Mouse (Mus musculus): ENCODE results near the gene Msh5.
A peak's percentile ranks its signal among the peaks of the same experiment; 100 is the strongest.

Msh5 gene

GRCm38 (mm10) chr17:35046681-35047455 is at the start of gene Msh5:
TSS of gene Msh5 (minus strand) at chr17:35046745.
- DNase-seq = peak; percentile 98

GRCm38 (mm10) chr17:35094475-35095365 is 48.2 kb upstream of the Msh5 start:
- DNase-seq = no peak

- no peak for DNase-seq
These were observed 46.1 kb upstream of the Msh5 start for GRCm38 (mm10) chr17:35092403-35093198.

GRCm38 (mm10) chr17:35090166-35090932 is 43.8 kb upstream of the Msh5 start:
- DNase-seq = no peak

GRCm38 (mm10) chr17:35088825-35089644 is 42.5 kb upstream of the Msh5 start, which contains the start of gene Abhd16a:
TSS of gene Abhd16a (plus strand) at chr17:35089263.
- peak; percentile 95 for DNase-seq

- peak; percentile 17 for DNase-seq
These were observed 41.6 kb upstream of the Msh5 start for GRCm38 (mm10) chr17:35088151-35088550.

- no peak for DNase-seq
These were observed 38.8 kb upstream of the Msh5 start, which contains the start of gene Ly6g6f for GRCm38 (mm10) chr17:35085208-35085865. TSS of gene Ly6g6f (minus strand) at chr17:35085610.

- no peak for DNase-seq
These were observed 37.5 kb upstream of the Msh5 start for GRCm38 (mm10) chr17:35083929-35084497.

- DNase-seq = no peak
These were observed 36.5 kb upstream of the Msh5 start for GRCm38 (mm10) chr17:35082841-35083576.

GRCm38 (mm10) chr17:35080710-35081109 is 34.2 kb upstream of the Msh5 start:
- DNase-seq = no peak

GRCm38 (mm10) chr17:35080248-35080647 is 33.7 kb upstream of the Msh5 start:
- DNase-seq = no peak

GRCm38 (mm10) chr17:35079778-35080177 is 33.2 kb upstream of the Msh5 start:
- no peak for DNase-seq

GRCm38 (mm10) chr17:35077786-35078233 is 31.3 kb upstream of the Msh5 start, which contains the start of gene Ly6g6d:
TSS of gene Ly6g6d (minus strand) at chr17:35078065.
- DNase-seq = no peak

GRCm38 (mm10) chr17:35077285-35077684 is 30.7 kb upstream of the Msh5 start:
- no peak for DNase-seq

GRCm38 (mm10) chr17:35076507-35077176 is 30.1 kb upstream of the Msh5 start, which contains the start of gene Ly6g6e:
TSS of gene Ly6g6e (plus strand) at chr17:35076902.
- DNase-seq = no peak

- DNase-seq = peak; percentile 22
These were observed 27.6 kb upstream of the Msh5 start for GRCm38 (mm10) chr17:35074097-35074496.

- no peak for DNase-seq
These were observed 24.9 kb upstream of the Msh5 start for GRCm38 (mm10) chr17:35071454-35071853.

- peak; percentile 68 for DNase-seq
These were observed 24.1 kb upstream of the Msh5 start for GRCm38 (mm10) chr17:35070556-35071229.
